Mouse (Mus musculus): ENCODE data around the gene Stk10. TPM values are rescaled to one million over a fixed set of nuclear protein-coding genes. Genes with fewer than 3 reads are reported as not detected.
"Not testable (repeated sequence)": the region's sequence is repeated elsewhere in the genome, so short reads cannot be mapped to it uniquely, and the experiment has no call there.

The Stk10 gene
- polyA plus RNA-seq, 1 experiment from 2014 or later = 2.0 TPM

DNA sequence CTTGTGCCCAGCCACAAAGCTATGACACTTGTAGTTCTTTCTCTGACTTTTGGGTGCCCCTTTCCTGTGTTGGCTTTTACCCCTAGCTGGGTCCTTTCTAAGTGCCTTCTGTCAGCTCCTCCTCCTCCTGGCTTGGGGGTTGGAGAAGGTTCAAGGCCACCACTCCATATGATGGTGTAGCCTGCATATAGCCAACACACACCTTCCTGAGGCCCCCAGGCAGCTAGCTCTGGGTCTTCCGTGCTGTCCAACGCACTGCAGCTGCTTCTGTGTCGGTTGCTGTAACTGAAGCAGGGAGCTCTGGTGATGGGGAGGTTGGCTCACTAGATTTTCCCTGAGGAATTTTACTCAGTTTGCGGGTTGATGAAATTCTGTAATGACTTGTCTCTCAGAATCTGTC is 71.6 kb downstream of the Stk10 start:
- H3K36me3 ChIP-seq (replicated peaks) = no peaks in the 10 kb centered on the region
- no peak overlapping the region for H3K4me3 ChIP-seq
- 0 out of 2 replicates have a peak overlapping the region, but pooled peaks have one; percentile 8 for H3K27ac ChIP-seq
- H3K4me1 ChIP-seq = no peaks in the 10 kb centered on the region
- no peaks in the 10 kb centered on the region for H3K9me3 ChIP-seq
- H3K4me2 ChIP-seq = no peak overlapping the region
- H3K9ac ChIP-seq = no peak overlapping the region
- ATAC-seq (replicated peaks) = no peak
- WGBS = 62% methylated on average over 4 of the region's 4 CpGs
- H3K27me3 ChIP-seq (replicated peaks) = no peaks in the 10 kb centered on the region

GRCm38 (mm10) chr11:32605131-32605860 is 72.2 kb downstream of the Stk10 start:
- no peaks in the 10 kb centered on the region for H3K4me1 ChIP-seq
- H3K4me2 ChIP-seq = no peak overlapping the region
- no peak overlapping the region for H3K9ac ChIP-seq
- no peaks in the 10 kb centered on the region for H3K27me3 ChIP-seq (replicated peaks)
- no peaks in the 10 kb centered on the region for H3K36me3 ChIP-seq (replicated peaks)
- H3K27ac ChIP-seq = no peak overlapping the region
- 71% methylated on average over 7 of the region's 7 CpGs for WGBS
- H3K9me3 ChIP-seq = no peaks in the 10 kb centered on the region
- no peak overlapping the region for H3K4me3 ChIP-seq
- no peak for ATAC-seq (replicated peaks)

DNA sequence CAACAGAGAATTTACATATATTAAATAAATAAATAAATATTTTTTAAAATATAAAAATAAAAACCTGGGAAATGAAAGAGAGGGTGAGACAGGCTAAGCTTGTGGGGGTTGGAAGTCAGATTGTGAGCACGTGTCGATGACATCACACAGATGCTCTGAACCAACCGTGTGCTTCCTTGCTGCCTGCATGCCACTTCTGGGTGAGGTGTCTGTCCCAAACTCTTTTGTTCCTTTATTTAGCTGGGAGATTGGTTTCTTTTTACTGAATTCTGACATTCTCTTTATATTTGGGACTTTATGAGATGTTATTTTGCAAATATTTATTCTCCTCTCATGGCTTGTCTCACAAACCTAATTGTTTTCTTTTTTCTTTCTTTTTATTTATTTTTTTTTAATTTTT is 72.8 kb downstream of the Stk10 start:
- WGBS = 90% methylated on average over 3 of the region's 3 CpGs

GRCm38 (mm10) chr11:32607319-32607718 is 74.2 kb downstream of the Stk10 start:
- Histone ChIP-seq H3K4me3 (no peak overlapping the region), H3K9ac (no peak overlapping the region), H3K9me3 (no peaks in the 10 kb centered on the region), H3K36me3 (replicated peaks) (no peaks in the 10 kb centered on the region), H3K4me2 (no peak overlapping the region), H3K27me3 (replicated peaks) (no peaks in the 10 kb centered on the region), H3K27ac (no peak overlapping the region), H3K4me1 (no peaks in the 10 kb centered on the region)
- ATAC-seq (replicated peaks) = no peak

More for the DNA sequence above, 72.8 kb downstream of the Stk10 start:
- no peaks in the 10 kb centered on the region for H3K36me3 ChIP-seq (replicated peaks)
- ATAC-seq (replicated peaks) = no peak
- no peak overlapping the region for H3K9ac ChIP-seq
- H3K27ac ChIP-seq = no peak overlapping the region
- no peak overlapping the region for H3K4me2 ChIP-seq
- no peak overlapping the region for H3K4me3 ChIP-seq
- H3K27me3 ChIP-seq (replicated peaks) = no peaks in the 10 kb centered on the region
- H3K9me3 ChIP-seq = no peaks in the 10 kb centered on the region
- H3K4me1 ChIP-seq = no peaks in the 10 kb centered on the region

DNA sequence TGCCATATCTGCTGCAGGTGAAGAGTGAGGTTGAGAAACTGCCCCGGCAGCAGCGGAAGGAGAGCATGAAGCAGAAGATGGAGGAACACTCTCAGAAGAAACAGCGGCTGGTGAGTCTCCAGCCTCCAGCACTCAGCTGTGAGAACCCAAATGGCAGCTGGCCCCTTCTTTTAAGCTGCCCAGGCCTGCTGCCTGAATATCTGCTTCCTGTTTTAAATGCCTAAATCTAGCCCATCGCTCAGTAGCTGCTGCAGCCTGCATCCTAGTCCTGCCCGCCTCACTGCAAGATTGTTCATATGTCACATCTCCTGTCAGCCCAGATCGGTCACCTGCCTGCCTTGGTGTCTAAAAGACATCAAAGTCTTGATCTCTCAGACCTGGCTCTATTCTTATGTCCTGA is 77.5 kb downstream of the Stk10 start:
- WGBS = 93% methylated on average over 6 of the region's 6 CpGs
- Histone ChIP-seq H3K9me3 (no peaks in the 10 kb centered on the region), H3K4me3 (no peak overlapping the region), H3K4me2 (no peak overlapping the region), H3K27me3 (replicated peaks) (no peaks in the 10 kb centered on the region), H3K27ac (no peak overlapping the region), H3K4me1 (no peaks in the 10 kb centered on the region), H3K9ac (no peak overlapping the region), H3K36me3 (replicated peaks) (no peaks in the 10 kb centered on the region)
- no peak for ATAC-seq (replicated peaks)

DNA sequence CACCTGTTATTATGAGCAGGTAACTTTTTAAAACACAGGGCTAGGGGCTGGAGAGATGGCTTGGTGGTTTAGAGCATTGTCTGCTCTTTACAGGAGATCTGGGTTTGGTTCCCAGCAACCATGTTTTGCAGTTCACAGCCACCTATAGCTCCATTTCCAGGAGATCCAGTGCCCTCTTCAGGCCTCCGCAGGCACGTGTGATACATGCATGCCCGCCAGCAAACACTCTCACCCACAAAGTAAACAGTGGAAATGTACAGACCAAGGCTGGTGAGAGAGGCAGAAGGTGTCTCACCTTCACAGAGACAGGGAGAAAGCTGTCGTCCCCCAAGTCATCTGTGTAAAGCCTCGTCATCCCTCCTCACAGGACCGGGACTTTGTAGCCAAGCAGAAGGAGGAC is 79.2 kb downstream of the Stk10 start:
- Histone ChIP-seq H3K4me2 (no peak overlapping the region), H3K27ac (no peak overlapping the region), H3K36me3 (replicated peaks) (no peaks in the 10 kb centered on the region), H3K4me1 (no peaks in the 10 kb centered on the region), H3K27me3 (replicated peaks) (no peaks in the 10 kb centered on the region), H3K9me3 (no peaks in the 10 kb centered on the region), H3K4me3 (no peak overlapping the region), H3K9ac (no peak overlapping the region)
- ATAC-seq (replicated peaks) = no peak
- 78% methylated on average over 6 of the region's 6 CpGs for WGBS

GRCm38 (mm10) chr11:32614463-32614862 is 81.4 kb downstream of the Stk10 start:
- ATAC-seq (replicated peaks) = no peak
- no peaks in the 10 kb centered on the region for H3K9me3 ChIP-seq
- no peak overlapping the region for H3K27ac ChIP-seq
- no peak overlapping the region for H3K4me2 ChIP-seq
- no peak overlapping the region for H3K4me3 ChIP-seq
- 95% methylated on average over 29 of the region's 29 CpGs for WGBS
- no peaks in the 10 kb centered on the region for H3K36me3 ChIP-seq (replicated peaks)
- no peaks in the 10 kb centered on the region for H3K27me3 ChIP-seq (replicated peaks)
- H3K4me1 ChIP-seq = peaks cover 3% of the 10 kb centered on the region; the same call in 1 of the 2 replicates
- no peak overlapping the region for H3K9ac ChIP-seq

DNA sequence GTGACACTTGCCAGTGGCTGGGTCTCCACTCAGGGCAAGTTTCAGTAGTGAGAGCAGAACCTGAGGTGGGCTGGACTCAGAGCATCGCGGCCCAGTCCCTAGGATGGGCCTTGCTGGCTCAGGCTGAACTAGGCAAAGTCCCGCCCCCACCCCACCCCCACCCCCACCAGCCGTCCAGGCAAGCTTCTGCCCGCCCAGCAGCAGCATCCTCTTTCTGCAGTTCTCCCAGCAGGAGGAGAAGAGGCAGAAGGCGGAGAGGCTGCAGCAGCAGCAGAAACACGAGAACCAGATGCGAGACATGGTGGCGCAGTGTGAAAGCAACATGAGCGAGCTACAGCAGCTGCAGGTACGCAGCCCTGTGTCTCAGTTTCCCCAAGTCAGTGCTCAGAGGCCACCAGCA is 82.5 kb downstream of the Stk10 start:
- 15% methylated on average over 11 of the region's 11 CpGs for WGBS
- no peak overlapping the region for H3K4me2 ChIP-seq
- no peak overlapping the region for H3K4me3 ChIP-seq
- H3K36me3 ChIP-seq (replicated peaks) = no peaks in the 10 kb centered on the region
- no peak overlapping the region for H3K27ac ChIP-seq
- H3K9me3 ChIP-seq = no peaks in the 10 kb centered on the region
- no peak for ATAC-seq (replicated peaks)
- peaks cover 10% of the 10 kb centered on the region for H3K4me1 ChIP-seq
- no peak overlapping the region for H3K9ac ChIP-seq
- no peaks in the 10 kb centered on the region for H3K27me3 ChIP-seq (replicated peaks)

DNA sequence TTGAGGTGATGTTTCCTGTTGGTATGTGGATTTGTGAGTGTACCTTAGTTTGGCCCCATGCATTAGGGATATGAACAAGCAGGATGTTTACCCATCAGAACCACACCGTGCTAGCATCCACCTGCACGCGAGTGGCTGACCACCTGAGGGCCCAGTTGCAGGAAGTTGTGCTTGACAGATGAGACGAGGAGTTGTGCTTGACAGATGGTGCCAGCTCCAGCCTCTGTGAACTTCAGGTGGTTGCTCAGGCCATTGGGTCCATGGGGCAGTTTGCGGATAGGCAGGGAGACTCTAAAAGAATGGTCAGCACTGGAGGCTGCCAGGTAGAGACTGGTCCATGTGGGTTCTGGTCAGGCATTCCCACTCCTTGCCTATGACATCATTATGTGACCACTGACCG is 83.0 kb downstream of the Stk10 start:
- Histone ChIP-seq H3K9me3 (no peaks in the 10 kb centered on the region), H3K27me3 (replicated peaks) (no peaks in the 10 kb centered on the region), H3K4me2 (no peak overlapping the region), H3K36me3 (replicated peaks) (no peaks in the 10 kb centered on the region), H3K9ac (no peak overlapping the region), H3K27ac (no peak overlapping the region), H3K4me3 (no peak overlapping the region), H3K4me1 (peaks cover 10% of the 10 kb centered on the region)
- WGBS = 75% methylated on average over 6 of the region's 6 CpGs
- no peak for ATAC-seq (replicated peaks)

GRCm38 (mm10) chr11:32618036-32618435 is 84.9 kb downstream of the Stk10 start:
- H3K9ac ChIP-seq = no peak overlapping the region
- WGBS = 78% methylated on average over 1 of the region's 1 CpGs
- no peaks in the 10 kb centered on the region for H3K36me3 ChIP-seq (replicated peaks)

DNA sequence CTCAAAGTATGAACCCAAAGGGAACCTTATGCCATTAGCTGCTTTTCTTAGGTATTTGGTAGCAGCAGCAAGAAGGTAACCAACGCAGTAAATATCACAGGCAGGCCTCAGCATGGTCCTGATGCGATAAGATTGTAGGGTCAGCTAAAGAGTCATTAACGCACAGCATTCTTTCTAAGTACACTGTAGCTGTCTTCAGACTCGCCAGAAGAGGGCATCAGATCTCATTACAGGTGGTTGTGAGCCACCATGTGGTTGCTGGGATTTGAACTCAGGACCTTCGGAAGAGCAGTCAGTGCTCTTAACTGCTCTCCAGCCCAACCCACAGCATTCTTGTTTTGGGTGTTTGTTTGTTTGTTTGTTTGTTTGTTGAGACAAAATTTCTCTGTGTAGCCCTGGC is 85.5 kb downstream of the Stk10 start:
- not testable (repeated sequence) for H3K27ac ChIP-seq

More at GRCm38 (mm10) chr11:32618036-32618435, 84.9 kb downstream of the Stk10 start:
- ATAC-seq (replicated peaks) = no peak
- H3K9me3 ChIP-seq = no peaks in the 10 kb centered on the region
- peaks cover 10% of the 10 kb centered on the region for H3K4me1 ChIP-seq
- no peak overlapping the region for H3K27ac ChIP-seq
- H3K27me3 ChIP-seq (replicated peaks) = no peaks in the 10 kb centered on the region
- no peak overlapping the region for H3K4me2 ChIP-seq
- H3K4me3 ChIP-seq = no peak overlapping the region

GRCm38 (mm10) chr11:32619257-32619816 is 86.2 kb downstream of the Stk10 start:
- 59% methylated on average over 8 of the region's 8 CpGs for WGBS
- Histone ChIP-seq H3K36me3 (replicated peaks) (no peaks in the 10 kb centered on the region), H3K9ac (no peak overlapping the region), H3K4me3 (no peak overlapping the region), H3K27me3 (replicated peaks) (no peaks in the 10 kb centered on the region), H3K9me3 (no peaks in the 10 kb centered on the region), H3K27ac (no peak overlapping the region), H3K4me1 (peaks cover 10% of the 10 kb centered on the region), H3K4me2 (no peak overlapping the region)
- 0 out of 2 replicates have a peak, but pooled peaks have one; percentile 41 for ATAC-seq (replicated peaks)

More for the DNA sequence above, 85.5 kb downstream of the Stk10 start:
- not testable (repeated sequence) for H3K9ac ChIP-seq; H3K4me3 ChIP-seq; H3K36me3 ChIP-seq (replicated peaks); H3K27me3 ChIP-seq (replicated peaks); ATAC-seq (replicated peaks); H3K9me3 ChIP-seq; H3K4me2 ChIP-seq; H3K4me1 ChIP-seq
- 84% methylated on average over 5 of the region's 5 CpGs for whole genome bisulfite sequencing

DNA sequence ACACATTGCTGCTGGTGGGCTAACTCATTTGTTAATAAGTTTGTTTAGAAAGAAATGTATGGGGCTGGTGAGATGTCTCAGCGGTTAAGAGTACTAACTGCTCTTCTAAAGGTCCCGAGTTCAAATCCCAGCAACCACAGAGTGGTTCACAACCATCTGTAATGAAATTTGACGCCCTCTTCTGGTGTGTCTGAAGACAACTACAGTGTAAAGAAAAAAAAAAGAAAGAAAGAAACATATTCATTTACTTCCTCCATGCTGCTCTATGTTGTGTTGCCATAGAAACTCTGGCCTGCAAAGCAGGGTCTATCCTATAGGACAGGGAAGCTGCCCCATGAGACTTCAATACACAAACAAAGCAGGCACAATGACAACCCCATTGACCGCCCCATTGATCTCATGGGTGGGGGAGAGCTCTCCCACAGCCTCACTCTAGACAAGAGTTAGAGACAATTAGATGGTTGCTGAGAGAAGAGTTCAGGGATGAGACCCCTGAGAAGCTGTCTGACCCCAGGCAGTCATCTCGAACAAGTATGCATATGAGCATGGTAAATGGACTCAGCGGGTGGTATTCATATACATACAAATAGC is 86.9 kb downstream of the Stk10 start:
- 76% methylated on average over 6 of the region's 6 CpGs for WGBS
- no peak overlapping the region for H3K4me3 ChIP-seq
- no peak overlapping the region for H3K27ac ChIP-seq
- no peak overlapping the region for H3K4me2 ChIP-seq
- no peak for ATAC-seq (replicated peaks)
- H3K9ac ChIP-seq = no peak overlapping the region
- H3K4me1 ChIP-seq = peaks cover 10% of the 10 kb centered on the region
- H3K9me3 ChIP-seq = no peaks in the 10 kb centered on the region
- no peaks in the 10 kb centered on the region for H3K27me3 ChIP-seq (replicated peaks)
- H3K36me3 ChIP-seq (replicated peaks) = no peaks in the 10 kb centered on the region

Data from midbrain, embryonic 15.5 days (tissue).